Mouse (Mus musculus) hindbrain, embryonic 14.5 days (tissue): ENCODE measurements around the gene Chst8. TPM values are rescaled to one million over a fixed set of nuclear protein-coding genes. Genes with fewer than 3 reads are reported as not detected.

Experiments used
- ATAC-seq: fragments of 200-750 bp; cut with Nextera tagmentation; 2 replicates; pipeline ENCODE4 v1.8.0; 2017; ENCODE audit warnings: moderate number of reproducible peaks, mild to moderate bottlenecking, moderate TSS enrichment, moderate library complexity; ENCODE audit not compliant: low FRiP score
- DNase-seq: peaks from one replicate; pipeline ENCODE4 v3.0.0-alpha.2; 2015; ENCODE audit warnings: low spot score
- H3K27ac ChIP-seq: fragments of 300-500 bp; sonication (generic); 2 replicates; pipeline ENCODE4 v1.5.1; 2014; ENCODE audit warnings: mild to moderate bottlenecking, moderate library complexity
- H3K27me3 ChIP-seq: fragments of 300-500 bp; sonication (generic); 2 replicates; pipeline ENCODE4 v1.6.1; 2014; ENCODE audit warnings: mild to moderate bottlenecking, low read length, mixed read lengths; ENCODE audit not compliant: control insufficient read depth, insufficient read depth
- H3K36me3 ChIP-seq: fragments of 300-500 bp; sonication (generic); replicated peaks from 2 replicates; pipeline ENCODE4 v1.6.1; 2014; ENCODE audit not compliant: control insufficient read depth, insufficient read depth
- H3K4me1 ChIP-seq: fragments of 300-500 bp; sonication (generic); replicated peaks from 2 replicates; pipeline ENCODE4 v1.6.1; 2014; ENCODE audit warnings: antibody characterized with exemption, low read length, mixed read lengths; ENCODE audit not compliant: control insufficient read depth, insufficient read depth
- H3K4me2 ChIP-seq: fragments of 300-500 bp; sonication (generic); replicated peaks from 2 replicates; pipeline ENCODE4 v1.6.1; 2014; ENCODE audit warnings: mild to moderate bottlenecking, moderate library complexity
- H3K4me3 ChIP-seq: fragments of 300-500 bp; sonication (generic); replicated peaks from 2 replicates; pipeline ENCODE4 v1.5.1; 2014; ENCODE audit warnings: mild to moderate bottlenecking, low read length
- H3K9ac ChIP-seq: fragments of 300-500 bp; sonication (generic); 2 replicates; pipeline ENCODE4 v1.6.1; 2014
- H3K9me3 ChIP-seq: fragments of 300-500 bp; sonication (generic); 2 replicates; pipeline ENCODE4 v1.6.1; 2016; ENCODE audit warnings: low read length; ENCODE audit not compliant: control insufficient read depth
- WGBS: fragments of 180-500 bp; shearing (Covaris S2); extraction: QIAGEN DNeasy Blood & Tissue Kit; methylation state at CpG from one replicate; pipeline ENCODE4 v1.1.7; 2014; 5-methylcytosine and 5-hydroxymethylcytosine counted together
- polyA plus RNA-seq: library from polyadenylated mRNA; unstranded; fragments of >200 nt; fragmentation: Nextera tagmentation; extraction: Ambion mirVana; gene quantifications from 2 replicates; pipeline ENCODE4 v1.2.1, GENCODE M21; 2014

The Chst8 gene
- polyA plus RNA-seq, 1 experiment from 2014 or later, result 8.5 TPM

- 83% methylated on average over 6 of the region's 6 CpGs for WGBS
- Histone ChIP-seq H3K4me2 (no peak overlapping the region), H3K9ac (no peak overlapping the region), H3K27ac (no peak overlapping the region), H3K27me3 (no peaks in the 10 kb centered on the region), H3K9me3 (no peaks in the 10 kb centered on the region), H3K4me3 (no peak overlapping the region), H3K4me1 (peaks cover 12% of the 10 kb centered on the region; the same call in 1 of the 2 replicates), H3K36me3 (no peaks in the 10 kb centered on the region)
- DNase-seq (no peak), ATAC-seq (no peak)
Observed at GRCm38 (mm10) chr7:34659386-34660085, 153.0 kb downstream of the Chst8 start.

- DNase-seq (no peak), ATAC-seq (no peak)
- Histone ChIP-seq H3K36me3 (no peaks in the 10 kb centered on the region), H3K4me1 (peaks cover 14% of the 10 kb centered on the region), H3K27me3 (no peaks in the 10 kb centered on the region), H3K4me3 (peak within 1 kb of the TSS; percentile 83), H3K4me2 (peak within 1 kb of the TSS; percentile 70), H3K27ac (peak within 1 kb of the TSS; percentile 100), H3K9me3 (no peaks in the 10 kb centered on the region), H3K9ac (peak within 1 kb of the TSS; percentile 93)
- 64% methylated on average over 5 of the region's 5 CpGs for WGBS
Observed at GRCm38 (mm10) chr7:34656632-34657031, 155.9 kb downstream of the Chst8 start, which contains the start of gene Kctd15. Kctd15 (minus strand) TSS chr7:34656732.

- ATAC-seq (peak; percentile 78), DNase-seq (peak; percentile 89)
- H3K27ac ChIP-seq, result peak overlapping the region; percentile 100
- no peaks in the 10 kb centered on the region for H3K27me3 ChIP-seq
- no peaks in the 10 kb centered on the region for H3K9me3 ChIP-seq
- H3K4me3 ChIP-seq, result peak overlapping the region; percentile 83
- under 1% methylated on average over 43 of the region's 74 CpGs for WGBS
- H3K36me3 ChIP-seq, result no peaks in the 10 kb centered on the region
- H3K9ac ChIP-seq, result peak overlapping the region; percentile 93
- H3K4me1 ChIP-seq, result peaks cover 26% of the 10 kb centered on the region
- peak overlapping the region; percentile 70 for H3K4me2 ChIP-seq
Observed at GRCm38 (mm10) chr7:34655086-34655839, 157.2 kb downstream of the Chst8 start.

- 0% methylated on average over 28 of the region's 81 CpGs for WGBS
- H3K4me2 ChIP-seq, result peak overlapping the region; percentile 70
Observed at GRCm38 (mm10) chr7:34654441-34655085, 157.9 kb downstream of the Chst8 start.

GRCm38 (mm10) chr7:34653731-34654440 is 158.6 kb downstream of the Chst8 start:
- Histone ChIP-seq H3K4me1 (peaks cover 28% of the 10 kb centered on the region), H3K36me3 (peaks cover 11% of the 10 kb centered on the region), H3K9me3 (no peaks in the 10 kb centered on the region), H3K4me3 (peak overlapping the region; percentile 83), H3K27me3 (no peaks in the 10 kb centered on the region), H3K27ac (peak overlapping the region; percentile 100), H3K4me2 (peak overlapping the region; percentile 70), H3K9ac (peak overlapping the region; percentile 93)
- DNase-seq (peak; percentile 62), ATAC-seq (peak; percentile 56)
- under 1% methylated on average over 42 of the region's 64 CpGs for WGBS

More at GRCm38 (mm10) chr7:34654441-34655085, 157.9 kb downstream of the Chst8 start:
- peak overlapping the region; percentile 93 for H3K9ac ChIP-seq
- DNase-seq (peak; percentile 77), ATAC-seq (peak; percentile 28)
- H3K4me3 ChIP-seq, result peak overlapping the region; percentile 83
- H3K9me3 ChIP-seq, result no peaks in the 10 kb centered on the region
- peak overlapping the region; percentile 100 for H3K27ac ChIP-seq
- no peaks in the 10 kb centered on the region for H3K27me3 ChIP-seq
- H3K4me1 ChIP-seq, result peaks cover 28% of the 10 kb centered on the region
- H3K36me3 ChIP-seq, result peaks cover 5% of the 10 kb centered on the region

- H3K4me1 ChIP-seq, result peaks cover 28% of the 10 kb centered on the region
- no peak for ATAC-seq
- peak overlapping the region; percentile 83 for H3K4me3 ChIP-seq
- no peak for DNase-seq
- under 1% methylated on average over 48 of the region's 48 CpGs for WGBS
- H3K36me3 ChIP-seq, result peaks cover 20% of the 10 kb centered on the region
- H3K9me3 ChIP-seq, result no peaks in the 10 kb centered on the region
- peak overlapping the region; percentile 100 for H3K27ac ChIP-seq
- peak overlapping the region; percentile 93 for H3K9ac ChIP-seq
- no peaks in the 10 kb centered on the region for H3K27me3 ChIP-seq
- peak overlapping the region; percentile 70 for H3K4me2 ChIP-seq
Observed at GRCm38 (mm10) chr7:34652751-34653502, 159.6 kb downstream of the Chst8 start.

- peaks cover 28% of the 10 kb centered on the region for H3K4me1 ChIP-seq
- peak overlapping the region; percentile 35 for H3K9ac ChIP-seq
- 31% methylated on average over 2 of the region's 2 CpGs for WGBS
- no peaks in the 10 kb centered on the region for H3K9me3 ChIP-seq
- no peaks in the 10 kb centered on the region for H3K27me3 ChIP-seq
- H3K4me3 ChIP-seq, result peak overlapping the region; percentile 83
- peaks cover 26% of the 10 kb centered on the region for H3K36me3 ChIP-seq
- peak overlapping the region; percentile 70 for H3K4me2 ChIP-seq
- DNase-seq (no peak), ATAC-seq (no peak)
- H3K27ac ChIP-seq, result peak overlapping the region; percentile 10; the same call in 1 of the 2 replicates
Observed at GRCm38 (mm10) chr7:34651381-34651780, 161.1 kb downstream of the Chst8 start.

GRCm38 (mm10) chr7:34647052-34647451 is 165.5 kb downstream of the Chst8 start:
- H3K36me3 ChIP-seq, result peaks cover 65% of the 10 kb centered on the region
- H3K4me2 ChIP-seq, result no peak overlapping the region
- 58% methylated on average over 9 of the region's 9 CpGs for WGBS

More at GRCm38 (mm10) chr7:34647052-34647451, 165.5 kb downstream of the Chst8 start:
- Histone ChIP-seq H3K4me3 (no peak overlapping the region), H3K4me1 (peaks cover 32% of the 10 kb centered on the region), H3K27ac (no peak overlapping the region), H3K9me3 (no peaks in the 10 kb centered on the region), H3K9ac (no peak overlapping the region), H3K27me3 (no peaks in the 10 kb centered on the region)
- peak; percentile 64 for DNase-seq
- ATAC-seq, result no peak
